Comparison of ENCODE assay signal across 8 mouse cellular contexts in the genomic region with DNA sequence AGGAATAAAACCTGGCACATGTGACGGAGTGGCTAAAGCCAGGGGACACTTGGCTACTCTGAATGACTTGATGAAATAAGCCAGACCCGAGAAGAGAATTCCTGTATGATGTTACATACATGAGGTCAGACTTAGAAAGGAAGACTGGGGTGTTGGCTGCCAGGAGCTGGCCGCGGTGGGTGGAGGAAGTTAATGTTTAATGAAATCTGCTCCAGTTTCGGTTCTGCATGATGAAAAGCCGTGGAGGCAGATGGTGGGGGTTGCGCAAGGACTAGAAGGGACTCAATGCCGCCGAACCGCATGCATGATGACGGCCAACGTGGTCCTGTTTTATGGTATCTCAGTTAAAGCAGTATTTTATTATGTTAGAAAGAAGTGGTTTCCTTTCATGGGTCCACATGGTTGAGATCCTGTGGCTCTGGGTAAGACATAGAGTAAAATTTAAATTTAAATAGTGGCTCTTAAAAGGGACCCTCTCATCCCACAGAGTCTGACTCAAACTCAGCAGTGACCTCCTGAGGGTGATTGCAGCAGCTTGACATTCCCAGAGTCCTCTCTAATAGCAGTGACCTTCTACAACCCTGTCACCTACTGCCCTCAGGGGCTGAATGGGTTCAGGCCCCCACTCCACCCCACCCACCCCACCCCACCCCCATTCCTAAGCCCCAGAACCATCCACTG.
DNase-seq lines count a peak whose midpoint lies in the region; TF ChIP-seq lines count a peak whose summit lies in the region.

No protein-coding gene starts in this region.

- peak overlapping the region; percentile 38 for H3K4me3 ChIP-seq in cerebellum, adult 2 months (replicated peaks; ENCODE audit: insufficient read depth, low read depth, low read length)

- no peaks in the 10 kb centered on the region for H3K27me3 ChIP-seq in cerebellum, adult 2 months (ENCODE audit: control insufficient read depth, insufficient read depth, low read length)

- DNase-seq in cerebellum, adult 2 months: no peak
- DNase-seq in cerebellum, postnatal 25 days: no peak
- DNase-seq in gastrocnemius, adult 18-20 months (ENCODE audit: low spot score): peak; percentile 69
- peak; percentile 93 for DNase-seq in kidney, adult 9 months
- peak; percentile 90 for DNase-seq in lung, postnatal 36 days
- DNase-seq in thymus, postnatal 4 days: no peak
- no peak for DNase-seq in ovary, postnatal 10 days (ENCODE audit: low spot score)
- no peak for DNase-seq in embryo, embryonic 10.5 days (ENCODE audit: low spot score)

- no peaks in the 10 kb centered on the region; the same call in 1 of the 2 replicates for H3K4me1 ChIP-seq in cerebellum, adult 2 months (ENCODE audit: control insufficient read depth, insufficient read depth, low read length)

- no peak for TF ChIP-seq CTCF in cerebellum, adult 2 months (IDR thresholded peaks at IDR 0.05; ENCODE audit: borderline replicate concordance, insufficient read depth, low read depth, low read length)

- 31% methylated on average over 12 of the region's 12 CpGs for WGBS in cerebellum, adult 2 months

- no peak overlapping the region for H3K27ac ChIP-seq in cerebellum, adult 2 months (ENCODE audit: insufficient read depth, low read length)

- TF ChIP-seq POLR2A in cerebellum, adult 2 months (IDR thresholded peaks at IDR 0.05; ENCODE audit: borderline replicate concordance, insufficient read depth, low read length): no peak

Comparison
In these comparisons a context has a peak if more than half of its experiments do, and no peak if none do; other contexts are left out.
1. DNase-seq: peak in gastrocnemius, adult 18-20 months (single experiment), kidney, adult 9 months (single experiment) and lung, postnatal 36 days (single experiment); none in cerebellum, adult 2 months (0 of 2), cerebellum, postnatal 25 days (0 of 2), thymus, postnatal 4 days (single experiment), ovary, postnatal 10 days (single experiment) and embryo, embryonic 10.5 days (single experiment).